Mouse (Mus musculus) adipocyte (in vitro differentiated cells): ENCODE measurements at regions not wholly inside any gene's neighbourhood (a gene's known extent, or its start where the extent isn't known, plus 50 kb on each side); places are given as distances from the start of the nearest gene placed in this dataset.
"Not testable (repeated sequence)": the region's sequence is repeated elsewhere in the genome, so short reads cannot be mapped to it uniquely, and the experiment has no call there.

Experiments
- DNase-seq: peaks from one replicate; pipeline ENCODE4 v3.0.0-alpha.2; 2016; ENCODE audit warnings: low spot score

DNA sequence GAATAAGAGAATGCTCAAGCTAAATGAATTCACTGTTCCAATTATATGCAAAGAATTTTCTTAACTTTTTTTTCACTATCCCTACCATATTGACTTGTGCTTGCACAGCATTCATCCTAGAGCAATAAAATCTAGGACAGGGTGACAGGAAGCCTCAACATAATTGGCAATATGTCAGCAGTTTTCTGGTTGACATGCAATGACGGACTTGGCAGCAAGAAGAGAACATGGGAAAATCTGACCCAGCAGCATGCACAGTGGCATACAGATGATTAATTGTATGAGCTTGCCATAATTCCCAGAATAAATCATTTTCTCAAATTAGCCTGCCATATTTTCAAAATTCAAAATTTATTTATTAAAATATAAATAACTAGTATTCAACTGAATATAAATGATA, 152.7 kb downstream of the Amy2a5 start:
- DNase-seq, result no peak

DNA sequence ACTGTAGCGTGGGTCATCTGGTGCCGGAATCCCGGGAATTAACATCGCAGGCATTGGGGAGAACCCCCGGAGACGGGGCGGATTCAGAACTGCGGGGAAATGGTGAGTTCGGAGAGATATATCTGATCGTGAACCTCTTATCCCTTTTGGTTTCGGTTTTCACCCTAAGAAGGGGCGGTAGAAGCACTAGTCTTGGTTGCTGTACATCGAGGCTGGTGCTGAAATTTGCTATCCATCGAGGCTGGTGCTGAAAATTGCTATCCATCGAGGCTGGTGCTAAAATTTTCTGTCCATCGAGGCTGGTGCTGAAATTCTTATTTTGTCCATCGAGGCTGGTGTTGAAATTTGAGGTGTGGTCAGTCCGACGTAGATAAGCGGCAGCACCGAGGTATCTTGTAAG, 167.8 kb downstream of the Amy2a5 start:
- DNase-seq, result not testable (repeated sequence)

DNA sequence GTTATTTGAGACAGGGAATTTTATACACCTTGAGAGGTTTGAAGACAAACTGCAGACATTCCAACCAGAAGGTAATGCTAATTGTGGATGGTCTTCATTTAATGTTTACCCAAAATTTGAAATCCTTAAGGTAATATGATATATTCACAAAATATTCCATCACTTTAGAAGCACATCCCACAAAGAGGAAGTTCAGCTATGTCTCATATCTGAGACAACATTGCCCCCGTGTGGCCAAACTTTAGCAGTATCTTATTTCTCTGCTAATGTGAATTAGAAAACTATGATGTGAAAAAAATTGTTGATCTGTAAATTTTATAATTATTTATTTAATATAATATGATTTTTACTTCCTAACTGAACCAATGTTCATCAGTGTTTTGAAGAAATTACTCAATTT, 177.9 kb downstream of the Amy2a5 start:
- peak; percentile 59 for DNase-seq
